Mouse (Mus musculus) hindlimb bud, embryonic 11.5 days (tissue): ENCODE results near the gene Tat.
A peak's percentile ranks its signal among the peaks of the same experiment; 100 is the strongest.
"Not testable (repeated sequence)": the region's sequence is repeated elsewhere in the genome, so short reads cannot be mapped to it uniquely, and the experiment has no call there.

Experiments used
- DNase-seq: peaks from one replicate; pipeline ENCODE4 v3.0.0-alpha.2; 2012; ENCODE audit warnings: low read depth, low spot score; ENCODE audit errors: extremely low spot score

Tat gene

GRCm38 (mm10) chr8:109982386-109983105, 7.7 kb upstream of the Tat start:
- no peak for DNase-seq

GRCm38 (mm10) chr8:109983944-109984343, 6.3 kb upstream of the Tat start:
- no peak for DNase-seq

GRCm38 (mm10) chr8:109986384-109986783, 3.9 kb upstream of the Tat start:
- no peak for DNase-seq

GRCm38 (mm10) chr8:109987776-109988175, 2.5 kb upstream of the Tat start:
- no peak for DNase-seq

- no peak for DNase-seq
These were observed 1.1 kb upstream of the Tat start for GRCm38 (mm10) chr8:109989151-109989550.

- no peak for DNase-seq
These were observed 1.9 kb downstream of the Tat start for GRCm38 (mm10) chr8:109992166-109992565.

GRCm38 (mm10) chr8:109992951-109993350, 2.7 kb downstream of the Tat start:
- no peak for DNase-seq

GRCm38 (mm10) chr8:109997381-109997780, 7.1 kb downstream of the Tat start:
- no peak for DNase-seq

- DNase-seq = no peak
These were observed 7.8 kb downstream of the Tat start for GRCm38 (mm10) chr8:109998066-109998465.

GRCm38 (mm10) chr8:109999974-110000373, 9.7 kb downstream of the Tat start:
- DNase-seq = no peak

GRCm38 (mm10) chr8:110002953-110003352, 12.7 kb downstream of the Tat start:
- DNase-seq = no peak

GRCm38 (mm10) chr8:110004300-110004699, 14.1 kb downstream of the Tat start:
- no peak for DNase-seq

- no peak for DNase-seq
These were observed 16.2 kb downstream of the Tat start for GRCm38 (mm10) chr8:110006312-110007023.

GRCm38 (mm10) chr8:110008228-110008994, 18.2 kb downstream of the Tat start:
- no peak for DNase-seq

- DNase-seq = no peak
These were observed 18.8 kb downstream of the Tat start for GRCm38 (mm10) chr8:110008995-110009446.

GRCm38 (mm10) chr8:110010868-110011267, 20.6 kb downstream of the Tat start:
- peak; percentile 18 for DNase-seq

- DNase-seq = no peak
These were observed 31.8 kb downstream of the Tat start for GRCm38 (mm10) chr8:110022081-110022480.

- no peak for DNase-seq
These were observed 32.6 kb downstream of the Tat start for GRCm38 (mm10) chr8:110022768-110023344.

GRCm38 (mm10) chr8:110033771-110034170, 43.5 kb downstream of the Tat start:
- not testable (repeated sequence) for DNase-seq

GRCm38 (mm10) chr8:110034331-110034730, 44.1 kb downstream of the Tat start:
- no peak for DNase-seq

- no peak for DNase-seq
These were observed 45.9 kb downstream of the Tat start for GRCm38 (mm10) chr8:110036156-110036555.
